Mouse (Mus musculus): ENCODE results near the gene Ppp1r8.

- TF ChIP-seq CTCF (IDR thresholded peaks at IDR 0.05) (no peak), EP300 (IDR thresholded peaks at IDR 0.05) (no peak)
Measured at GRCm38 (mm10) chr4:132883561-132884063, 40.6 kb upstream of the Ppp1r8 start.

Data from lung, postnatal 0 days (tissue).